Mouse (Mus musculus): ENCODE measurements around the gene Mt4. TPM values are rescaled to one million over a fixed set of nuclear protein-coding genes. Genes with fewer than 3 reads are reported as not detected.

Mt4 gene
- not detected for polyA plus RNA-seq (2014; fragmentation: Illumina TruSeq; extraction: RNeasy Lipid Tissue Mini Kit (QIAGEN cat#74804); ENCODE audit: low read depth, low replicate concordance)

GRCm38 (mm10) chr8:94136933-94137332 is at the start of gene Mt4:
Gene Mt4, plus strand, starts transcription at chr8:94137197.

GRCm38 (mm10) chr8:94098081-94098974 is 38.7 kb upstream of the Mt4 start, which contains the start of gene Bbs2:
Gene Bbs2, minus strand, starts transcription at chr8:94098928.

DNA sequence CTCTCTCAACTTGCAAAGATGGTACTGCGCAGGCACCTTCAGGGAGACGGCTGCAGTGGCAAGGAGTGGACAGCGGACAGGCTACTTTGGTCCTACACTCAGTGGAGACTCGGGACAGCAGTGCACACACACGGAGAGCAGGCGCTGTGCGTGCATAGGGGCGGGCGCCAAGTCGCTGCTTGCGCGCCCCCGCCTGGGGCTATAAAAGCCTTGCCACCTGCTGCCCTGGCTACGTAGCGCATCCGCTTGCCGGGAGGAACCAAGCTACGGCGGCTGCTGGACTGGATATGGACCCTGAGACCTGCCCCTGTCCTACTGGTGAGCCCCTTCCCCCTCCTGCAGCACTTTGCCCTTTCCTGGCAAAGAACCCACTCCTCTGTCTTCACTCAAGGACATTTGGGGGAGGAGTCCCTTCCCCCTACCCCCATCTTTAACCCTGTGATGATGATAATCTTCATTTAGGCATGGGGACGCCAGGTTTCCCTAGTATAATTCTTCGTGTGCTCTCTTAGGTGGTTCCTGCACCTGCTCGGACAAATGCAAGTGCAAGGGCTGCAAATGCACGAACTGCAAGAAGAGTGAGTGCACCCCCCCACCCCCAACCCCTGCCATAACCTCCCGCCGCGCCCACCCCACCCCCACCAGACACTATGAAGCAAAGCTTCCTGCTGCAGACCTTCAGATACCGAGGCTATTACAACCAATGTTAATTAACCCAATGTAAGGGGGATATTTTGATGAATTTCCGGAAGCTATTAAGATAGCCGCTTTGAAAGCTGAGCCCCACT is 15.7 kb downstream of the Mt4 start, which contains the start of gene Mt3:
Mt3 (plus strand) TSS at position 95 of the 788 bp plus-strand sequence.

DNA sequence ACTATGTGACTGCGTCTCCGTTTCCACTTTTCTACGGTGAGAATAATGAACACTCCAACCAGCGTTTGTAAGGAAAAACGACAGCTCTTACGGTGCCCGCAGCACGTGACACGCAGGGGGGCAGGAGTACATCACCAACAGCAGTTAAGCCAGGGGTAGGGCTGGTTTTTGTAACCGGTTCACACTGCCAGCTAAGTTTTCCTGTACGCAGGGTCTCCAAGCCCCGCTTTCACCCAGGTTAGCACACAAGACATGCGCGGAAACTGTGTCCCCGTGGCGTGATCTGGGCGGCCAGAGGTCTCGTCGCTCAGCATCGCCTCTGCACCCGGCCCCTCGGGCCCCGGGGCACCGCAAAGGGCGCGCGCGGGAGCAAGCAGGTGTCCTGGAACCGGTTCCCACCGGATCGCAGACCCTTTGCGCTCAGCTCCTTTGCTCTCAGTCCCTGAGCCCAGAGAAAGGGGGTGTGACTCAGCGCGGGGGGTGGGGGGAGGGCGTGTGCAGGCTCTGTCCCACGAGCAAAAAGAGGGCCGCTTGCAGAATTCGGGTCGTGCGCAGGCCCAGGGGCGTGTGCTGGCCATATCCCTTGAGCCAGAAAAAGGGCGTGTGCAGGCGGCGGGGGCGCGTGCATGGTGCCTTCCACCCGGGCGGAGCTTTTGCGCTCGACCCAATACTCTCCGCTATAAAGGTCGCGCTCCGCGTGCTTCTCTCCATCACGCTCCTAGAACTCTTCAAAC is 35.2 kb downstream of the Mt4 start, which contains the start of gene Mt2:
Mt2 (plus strand) TSS at position 590 of the 734 bp plus-strand sequence.

DNA sequence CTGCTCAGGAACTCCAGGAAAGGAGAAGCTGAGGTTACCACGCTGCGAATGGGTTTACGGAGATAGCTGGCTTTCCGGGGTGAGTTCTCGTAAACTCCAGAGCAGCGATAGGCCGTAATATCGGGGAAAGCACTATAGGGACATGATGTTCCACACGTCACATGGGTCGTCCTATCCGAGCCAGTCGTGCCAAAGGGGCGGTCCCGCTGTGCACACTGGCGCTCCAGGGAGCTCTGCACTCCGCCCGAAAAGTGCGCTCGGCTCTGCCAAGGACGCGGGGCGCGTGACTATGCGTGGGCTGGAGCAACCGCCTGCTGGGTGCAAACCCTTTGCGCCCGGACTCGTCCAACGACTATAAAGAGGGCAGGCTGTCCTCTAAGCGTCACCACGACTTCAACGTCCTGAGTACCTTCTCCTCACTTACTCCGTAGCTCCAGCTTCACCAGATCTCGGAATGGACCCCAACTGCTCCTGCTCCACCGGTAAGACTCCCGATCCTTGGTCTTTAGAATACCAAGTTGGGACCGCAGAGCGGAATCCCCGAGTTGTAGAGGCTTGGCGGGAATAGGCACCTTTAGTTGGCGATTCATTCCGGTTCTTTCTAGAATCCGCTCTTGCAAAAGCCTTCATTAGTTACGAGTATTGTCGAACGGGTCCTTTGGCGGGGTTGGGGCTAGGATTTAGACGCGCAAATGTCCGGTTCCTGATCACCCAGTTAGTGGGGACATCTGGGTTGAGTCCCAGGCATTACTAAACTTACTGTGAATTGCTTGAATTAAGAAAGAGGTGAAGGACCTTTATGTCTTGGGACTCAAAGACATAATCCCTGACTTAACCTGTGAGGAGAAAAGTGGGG is 42.1 kb downstream of the Mt4 start, which contains the start of gene Mt1:
Mt1 (plus strand) TSS at position 226 of the 856 bp plus-strand sequence.

Other genes starting within 250 kb of the Mt4 start
- gene Amfr, start 124.4 kb upstream of the Mt4 start, polyA plus RNA-seq (2014; fragmentation: Illumina TruSeq; extraction: RNeasy Lipid Tissue Mini Kit (QIAGEN cat#74804); ENCODE audit: low read depth, low replicate concordance), result 190 TPM
- 41.8 TPM for gene Nudt21, start 100.2 kb upstream of the Mt4 start, polyA plus RNA-seq (2014; fragmentation: Illumina TruSeq; extraction: RNeasy Lipid Tissue Mini Kit (QIAGEN cat#74804); ENCODE audit: low read depth, low replicate concordance)
- 9.8 TPM for gene Ogfod1, start 100.0 kb upstream of the Mt4 start, polyA plus RNA-seq (2014; fragmentation: Illumina TruSeq; extraction: RNeasy Lipid Tissue Mini Kit (QIAGEN cat#74804); ENCODE audit: low read depth, low replicate concordance)
- 1.9 TPM for gene Bbs2, start 38.3 kb upstream of the Mt4 start, polyA plus RNA-seq (2014; fragmentation: Illumina TruSeq; extraction: RNeasy Lipid Tissue Mini Kit (QIAGEN cat#74804); ENCODE audit: low read depth, low replicate concordance)
- gene Mt3, start 15.4 kb downstream of the Mt4 start, polyA plus RNA-seq (2014; fragmentation: Illumina TruSeq; extraction: RNeasy Lipid Tissue Mini Kit (QIAGEN cat#74804); ENCODE audit: low read depth, low replicate concordance), result not detected
- gene Mt2, start 35.5 kb downstream of the Mt4 start, polyA plus RNA-seq (2014; fragmentation: Illumina TruSeq; extraction: RNeasy Lipid Tissue Mini Kit (QIAGEN cat#74804); ENCODE audit: low read depth, low replicate concordance), result 9.5 TPM
- gene Mt1, start 41.9 kb downstream of the Mt4 start, polyA plus RNA-seq (2014; fragmentation: Illumina TruSeq; extraction: RNeasy Lipid Tissue Mini Kit (QIAGEN cat#74804); ENCODE audit: low read depth, low replicate concordance), result 10.4 TPM
- 4.3 TPM for gene Nup93, start 77.4 kb downstream of the Mt4 start, polyA plus RNA-seq (2014; fragmentation: Illumina TruSeq; extraction: RNeasy Lipid Tissue Mini Kit (QIAGEN cat#74804); ENCODE audit: low read depth, low replicate concordance)
- not detected for gene Slc12a3, start 192.0 kb downstream of the Mt4 start, polyA plus RNA-seq (2014; fragmentation: Illumina TruSeq; extraction: RNeasy Lipid Tissue Mini Kit (QIAGEN cat#74804); ENCODE audit: low read depth, low replicate concordance)
- gene Herpud1, start 249.2 kb downstream of the Mt4 start, polyA plus RNA-seq (2014; fragmentation: Illumina TruSeq; extraction: RNeasy Lipid Tissue Mini Kit (QIAGEN cat#74804); ENCODE audit: low read depth, low replicate concordance), result 193 TPM